Mouse (Mus musculus): ENCODE measurements around the gene Alkbh1.

The Alkbh1 gene

GRCm38 (mm10) chr12:87418921-87419320, 24.9 kb downstream of the Alkbh1 start:
- DNase-seq (ENCODE audit: low spot score), result no peak

GRCm38 (mm10) chr12:87416690-87417089, 27.1 kb downstream of the Alkbh1 start:
- DNase-seq (ENCODE audit: low spot score), result no peak

DNA sequence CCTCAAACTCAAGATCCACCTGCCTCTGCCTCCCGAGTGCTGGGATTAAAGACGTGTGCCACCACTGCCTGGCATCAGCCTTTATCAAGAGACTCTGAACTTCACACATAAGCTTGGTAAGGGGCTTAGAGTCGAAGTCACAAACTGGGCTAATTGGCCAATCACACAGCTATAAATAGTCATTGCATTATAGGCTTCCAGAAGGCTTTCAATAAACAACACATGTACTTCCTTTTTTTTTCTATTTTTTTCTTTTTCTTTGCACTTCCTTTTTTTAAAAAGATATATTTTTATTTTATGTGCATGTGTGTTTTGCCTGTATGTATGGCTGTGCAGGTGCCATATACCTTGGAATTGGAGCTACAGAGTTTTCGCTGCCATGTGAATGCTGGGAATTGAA, 28.5 kb downstream of the Alkbh1 start:
- DNase-seq (ENCODE audit: low spot score), result no peak

- peak; percentile 55 for DNase-seq (ENCODE audit: low spot score)
Observed at GRCm38 (mm10) chr12:87413179-87413790, 30.5 kb downstream of the Alkbh1 start.

GRCm38 (mm10) chr12:87410999-87411398, 32.8 kb downstream of the Alkbh1 start:
- no peak for DNase-seq (ENCODE audit: low spot score)

DNA sequence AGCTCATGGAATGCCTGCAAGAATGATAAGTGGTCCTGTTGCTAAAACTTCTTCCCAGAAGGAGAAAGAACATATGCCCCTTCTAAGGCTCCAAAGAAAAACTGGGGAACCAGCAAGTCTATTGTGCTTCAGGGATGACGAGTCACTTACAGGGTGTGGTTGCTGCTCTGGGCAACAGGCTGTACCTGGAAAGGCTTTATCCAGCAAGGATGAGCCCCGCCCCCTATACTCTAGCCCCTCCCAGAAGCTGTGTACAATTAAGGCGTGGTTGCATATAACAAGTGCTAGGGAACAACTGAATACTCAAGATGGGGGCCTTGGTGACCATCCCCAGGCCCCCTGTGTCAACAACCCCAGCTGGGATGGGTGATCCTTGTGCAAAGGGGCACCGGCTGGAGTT, 34.7 kb downstream of the Alkbh1 start:
- DNase-seq (ENCODE audit: low spot score), result no peak

- no peak for DNase-seq (ENCODE audit: low spot score)
Observed at GRCm38 (mm10) chr12:87407869-87408605, 35.8 kb downstream of the Alkbh1 start.

- no peak for DNase-seq (ENCODE audit: low spot score)
Observed at GRCm38 (mm10) chr12:87405721-87406120, 38.1 kb downstream of the Alkbh1 start.

DNA sequence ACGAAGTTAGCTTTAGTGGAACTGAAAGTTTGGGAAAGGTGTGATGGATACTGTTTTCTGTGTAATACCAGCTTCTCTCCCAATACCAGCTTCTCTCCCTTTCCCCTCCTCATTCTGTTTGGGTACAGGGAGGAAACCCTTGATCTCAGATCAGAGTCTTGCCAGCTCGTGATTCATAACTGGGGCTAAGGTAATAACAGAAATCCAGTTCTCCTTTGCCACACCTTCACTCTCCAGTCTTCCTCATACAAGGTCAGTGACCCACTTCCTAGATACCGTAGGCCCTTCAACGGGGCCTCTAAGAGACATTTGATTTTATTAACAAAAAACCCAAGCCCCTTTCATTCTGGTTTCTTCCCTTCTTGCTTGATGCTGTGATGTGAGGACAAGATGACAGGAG, 38.7 kb downstream of the Alkbh1 start:
- DNase-seq (ENCODE audit: low spot score), result no peak

DNA sequence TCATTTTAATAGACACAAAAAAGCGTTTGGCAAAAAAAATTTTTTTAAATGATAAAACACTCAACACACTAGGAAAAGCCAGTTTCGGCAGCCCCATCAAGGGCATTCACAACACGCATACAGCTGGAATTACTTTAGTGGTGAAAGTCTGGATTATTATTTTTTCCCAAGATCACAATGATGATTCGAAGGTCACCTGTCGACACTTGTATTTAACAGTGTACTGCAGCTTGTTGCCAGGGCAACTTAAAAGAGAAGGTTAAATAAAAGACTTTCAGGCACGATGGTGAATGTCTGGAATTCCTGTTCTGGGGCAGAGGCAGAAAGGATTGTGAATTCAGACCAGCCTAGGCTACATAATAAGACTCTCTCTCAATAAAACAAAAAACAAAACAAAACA, 41.9 kb downstream of the Alkbh1 start:
- DNase-seq (ENCODE audit: low spot score), result no peak

- DNase-seq (ENCODE audit: low spot score), result no peak
Observed at GRCm38 (mm10) chr12:87399119-87399819, 44.5 kb downstream of the Alkbh1 start.

DNA sequence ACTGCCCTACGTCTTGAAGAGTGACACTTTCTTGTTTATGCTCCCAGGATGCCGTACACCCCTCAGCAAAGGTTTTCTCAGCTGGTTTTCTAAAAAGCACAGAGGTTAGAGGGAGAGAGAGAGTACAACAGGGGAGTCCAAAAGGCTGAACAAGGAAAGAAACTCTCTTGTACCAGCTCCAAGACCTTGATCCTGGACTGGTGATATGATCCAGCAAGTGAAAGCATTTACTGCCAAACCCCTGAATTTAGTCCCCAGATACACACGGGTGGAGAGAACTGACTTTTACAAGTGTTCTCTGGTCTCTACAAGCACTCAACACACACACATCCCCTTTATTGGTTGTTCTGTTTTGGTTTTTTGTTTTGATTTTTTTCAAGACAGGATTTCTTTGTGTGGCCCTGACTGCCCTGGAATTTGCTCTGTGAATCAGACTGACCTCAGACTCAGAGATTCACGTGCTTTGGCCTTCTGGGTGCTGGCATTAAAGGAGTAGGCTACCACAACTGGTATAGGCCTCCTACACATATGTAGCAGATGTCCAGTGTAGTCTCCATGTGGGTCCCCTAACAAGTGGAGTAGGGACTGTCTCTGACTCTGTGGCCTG, 45.9 kb downstream of the Alkbh1 start:
- DNase-seq (ENCODE audit: low spot score), result no peak

GRCm38 (mm10) chr12:87397126-87397525, 46.7 kb downstream of the Alkbh1 start:
- no peak for DNase-seq (ENCODE audit: low spot score)

DNA sequence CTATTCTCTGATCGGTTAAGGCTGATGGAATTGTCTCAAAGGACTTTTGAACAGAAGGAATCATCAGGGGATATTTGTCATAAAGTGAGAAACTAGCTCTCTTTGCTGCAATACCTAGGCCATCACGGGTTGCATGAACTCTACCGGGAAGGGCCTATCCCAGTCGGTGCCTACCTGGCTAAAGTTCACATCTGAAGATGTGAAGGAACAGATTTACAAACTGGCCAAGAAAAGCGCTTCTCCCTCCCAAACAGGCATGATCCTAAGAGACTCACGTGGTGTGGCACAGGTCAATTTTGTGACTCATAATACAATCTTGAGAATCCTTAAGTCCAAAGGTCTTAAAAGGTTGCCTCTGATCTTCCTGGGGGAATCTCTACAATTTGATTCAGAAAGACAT, 49.5 kb downstream of the Alkbh1 start:
- DNase-seq (ENCODE audit: low spot score), result no peak

DNA sequence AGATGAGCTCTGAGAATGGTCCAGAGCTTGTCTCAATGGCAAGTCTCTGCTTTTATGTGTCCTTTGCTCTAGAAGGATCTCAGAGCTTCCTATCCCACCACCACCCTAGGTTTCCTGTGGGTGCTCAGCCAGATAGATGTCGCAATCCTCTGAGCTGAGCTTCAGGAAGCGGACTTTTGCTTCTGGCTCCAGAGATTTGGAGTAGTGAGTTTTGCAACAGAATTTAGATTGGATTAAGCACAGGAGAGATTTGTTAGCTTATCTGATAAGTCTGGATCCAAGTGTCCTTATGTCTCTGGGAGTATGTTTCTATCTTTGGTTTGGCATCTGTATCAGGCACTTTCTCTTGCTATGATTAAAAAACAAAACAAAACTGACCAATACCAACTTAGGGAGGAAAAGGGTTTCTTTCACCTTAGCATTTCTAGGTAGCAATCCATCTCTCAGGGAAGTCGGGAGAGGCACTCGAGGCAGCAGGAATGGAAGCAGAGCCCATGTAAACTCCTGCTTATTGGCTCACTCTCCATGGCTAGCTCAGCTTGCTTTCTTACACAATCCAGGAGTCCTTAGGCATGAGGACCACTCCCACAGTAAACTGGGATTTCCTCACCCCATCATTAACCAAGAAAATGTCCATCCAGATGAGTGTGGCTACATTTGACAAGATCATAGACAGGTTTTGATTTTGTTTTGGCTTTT, 50.2 kb downstream of the Alkbh1 start:
- DNase-seq (ENCODE audit: low spot score), result no peak

DNA sequence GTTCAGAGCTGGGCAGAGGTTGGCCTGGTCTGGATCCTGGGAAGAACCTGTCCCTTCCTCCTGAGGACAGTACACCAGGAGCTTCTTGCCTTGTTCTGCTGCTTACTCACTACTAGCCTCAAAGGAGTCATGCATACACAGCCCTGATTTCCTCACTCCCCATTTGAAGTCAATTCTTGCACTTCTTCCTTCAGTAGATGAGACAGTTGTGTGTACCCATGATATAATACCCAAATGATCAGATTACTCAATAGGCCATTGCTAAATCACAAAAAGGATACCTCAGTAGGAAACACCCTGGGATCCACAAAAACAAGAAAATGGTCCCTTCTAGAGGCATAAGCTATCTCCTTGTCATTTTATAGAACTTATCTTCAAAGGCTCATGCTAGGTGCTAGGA, 52.5 kb downstream of the Alkbh1 start:
- no peak for DNase-seq (ENCODE audit: low spot score)

DNA sequence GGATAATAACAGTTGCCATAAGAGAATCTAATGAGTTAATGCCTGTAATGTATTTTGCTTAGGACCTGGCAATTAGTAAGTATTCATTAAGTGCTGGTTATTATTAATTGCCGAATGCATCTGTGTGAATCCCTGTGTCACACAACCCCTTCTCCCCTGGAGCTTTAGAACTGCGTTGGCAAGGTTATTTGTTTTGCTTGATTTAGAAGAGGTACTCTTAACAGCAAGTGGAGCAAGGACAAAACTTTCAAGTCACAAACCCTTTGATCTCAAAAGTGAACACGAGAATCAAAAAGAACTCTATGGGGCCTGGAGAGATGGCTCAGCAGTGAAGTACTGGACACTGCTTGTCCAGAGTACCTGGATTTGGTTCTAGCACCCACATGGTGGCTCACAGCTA, 54.6 kb downstream of the Alkbh1 start:
- DNase-seq (ENCODE audit: low spot score), result no peak

GRCm38 (mm10) chr12:87388122-87388774, 55.6 kb downstream of the Alkbh1 start, which contains the start of gene Sptlc2:
Gene Sptlc2, minus strand, starts transcription at chr12:87388355.
- DNase-seq (ENCODE audit: low spot score), result peak; percentile 98

GRCm38 (mm10) chr12:87387171-87388121, 56.4 kb downstream of the Alkbh1 start:
- no peak for DNase-seq (ENCODE audit: low spot score)

- DNase-seq (ENCODE audit: low spot score), result no peak
Observed at GRCm38 (mm10) chr12:87385051-87385450, 58.8 kb downstream of the Alkbh1 start.

DNA sequence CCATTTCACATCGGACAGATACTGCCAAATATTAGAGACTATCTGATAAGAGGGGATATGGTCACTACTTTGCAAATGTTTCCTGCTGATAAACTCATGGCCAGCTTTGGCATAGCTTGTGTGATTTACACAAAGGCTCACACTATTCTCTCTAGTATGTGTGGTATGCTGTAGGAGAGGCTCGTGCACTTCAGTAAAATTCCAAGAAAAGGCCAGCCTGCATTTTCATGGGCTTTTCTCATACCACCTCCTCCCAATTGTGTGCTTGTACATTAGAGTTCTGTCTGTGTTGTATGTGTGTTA, 62.5 kb downstream of the Alkbh1 start:
- no peak for DNase-seq (ENCODE audit: low spot score)
